ENCODE assay signal across 8 mouse cellular contexts in the genomic region with DNA sequence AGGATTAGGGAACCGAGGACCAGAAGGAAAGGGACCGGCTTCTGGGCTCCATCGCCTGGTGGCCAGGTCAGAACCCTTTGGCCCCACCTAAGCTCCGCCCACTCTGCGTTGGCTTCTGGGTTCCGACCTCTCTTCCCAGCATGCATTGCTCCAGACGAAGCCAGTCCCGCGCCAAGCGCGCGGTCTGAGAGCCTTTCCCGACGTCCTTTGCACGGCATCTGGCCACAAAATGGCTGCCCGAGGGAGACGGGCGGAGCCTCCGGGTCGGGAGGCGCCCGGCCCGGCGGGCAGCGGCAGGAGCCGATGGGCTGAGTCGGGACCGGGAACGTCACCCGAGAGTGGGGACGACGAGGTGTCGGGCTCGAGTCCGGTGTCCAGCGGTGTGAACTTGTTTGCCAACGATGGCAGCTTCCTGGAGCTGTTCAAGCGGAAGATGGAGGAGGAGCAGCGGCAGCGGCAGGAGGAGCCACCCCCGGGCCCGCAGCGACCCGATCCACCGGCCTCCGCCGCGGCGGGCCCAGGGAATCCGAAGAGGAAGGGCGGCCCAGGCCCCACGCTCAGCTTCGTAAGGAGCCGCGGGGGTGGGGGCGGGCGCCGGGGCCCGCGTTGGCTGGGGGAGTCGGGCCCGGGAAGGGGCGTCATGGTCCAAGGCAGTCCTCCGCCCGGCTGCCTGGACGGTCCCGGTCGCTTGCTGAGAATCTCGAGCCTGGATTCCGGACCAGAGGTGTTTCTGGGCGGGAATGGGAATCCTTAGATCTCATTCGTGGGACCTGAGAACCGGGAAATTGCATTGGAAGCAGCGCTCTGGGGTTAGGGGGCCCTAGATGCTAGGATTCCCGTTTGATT. TPM values are rescaled to one million over a fixed set of nuclear protein-coding genes. Genes with fewer than 3 reads are reported as not detected.
DNase-seq lines count a peak whose midpoint lies in the region; ATAC-seq and TF ChIP-seq lines count a peak whose summit lies in the region.

A gene (plus strand): TSS at position 154 of the 846 bp plus-strand sequence.

- WGBS in forebrain, embryonic 13.5 days: under 1% methylated on average over 75 of the region's 75 CpGs
- under 1% methylated on average over 74 of the region's 75 CpGs for WGBS in large intestine, adult 2 months
- under 1% methylated on average over 56 of the region's 75 CpGs for WGBS in liver, postnatal 0 days (ENCODE audit: insufficient replicate concordance)
- WGBS in neural tube, embryonic 14.5 days: 0% methylated on average over 66 of the region's 75 CpGs

- peak; percentile 57; the same call in 1 of the 2 replicates for TF ChIP-seq EP300 in liver, postnatal 0 days (IDR thresholded peaks at IDR 0.05; ENCODE audit: low read depth)

- H3K27me3 ChIP-seq in E14TG2a.4 (ENCODE audit: insufficient read depth, low read length): no peaks in the 10 kb centered on the region
- H3K27me3 ChIP-seq in forebrain, embryonic 13.5 days: no peaks in the 10 kb centered on the region
- H3K27me3 ChIP-seq in liver, postnatal 0 days (ENCODE audit: insufficient read depth, low read length): no peaks in the 10 kb centered on the region
- H3K27me3 ChIP-seq in neural tube, embryonic 14.5 days (ENCODE audit: control insufficient read depth, insufficient read depth, low read length): no peaks in the 10 kb centered on the region

- H3K27ac ChIP-seq in forebrain, embryonic 13.5 days: peak within 1 kb of the TSS; percentile 92
- H3K27ac ChIP-seq in liver, postnatal 0 days (ENCODE audit: low read depth): peak within 1 kb of the TSS; percentile 94
- peak within 1 kb of the TSS; percentile 81 for H3K27ac ChIP-seq in neural tube, embryonic 14.5 days (ENCODE audit: low read depth, low read length)

- peak; percentile 99 for DNase-seq in c-Kit-positive CD71-positive TER-119-positive erythroid progenitor cells, embryonic 14.5 days (ENCODE audit: low spot score)
- DNase-seq in heart, postnatal 10 days: peak; percentile 98 to 99
- DNase-seq in large intestine, adult 2 months (ENCODE audit: low read depth, low spot score): peak; percentile 96
- DNase-seq in liver, postnatal 0 days: peak; percentile 98
- DNase-seq in testis, postnatal 10 days (ENCODE audit: low spot score): peak; percentile 98

- peaks cover 62% of the 10 kb centered on the region for H3K36me3 ChIP-seq in E14TG2a.4 (ENCODE audit: insufficient read depth, low read length)
- peaks cover 51% of the 10 kb centered on the region for H3K36me3 ChIP-seq in forebrain, embryonic 13.5 days (ENCODE audit: poor library complexity, severe bottlenecking)
- peaks cover 37% of the 10 kb centered on the region for H3K36me3 ChIP-seq in liver, postnatal 0 days (replicated peaks; ENCODE audit: insufficient read depth, low read length)
- H3K36me3 ChIP-seq in neural tube, embryonic 14.5 days (ENCODE audit: control insufficient read depth, insufficient read depth, low read length): peaks cover 30% of the 10 kb centered on the region

- intact Hi-C loops in heart, postnatal 10 days (cut with DNase I): loop anchor here (1.0 kb wide), 1 partner anchor 9 kb away; a partner anchor contains a TSS

- H3K4me2 ChIP-seq in forebrain, embryonic 13.5 days: peak within 1 kb of the TSS; percentile 94
- peak within 1 kb of the TSS; percentile 91 for H3K4me2 ChIP-seq in liver, postnatal 0 days (ENCODE audit: low read depth, low read length)
- peak within 1 kb of the TSS; percentile 89 for H3K4me2 ChIP-seq in neural tube, embryonic 14.5 days (ENCODE audit: low read depth, low read length)

- peak within 1 kb of the TSS; percentile 100 for H3K9ac ChIP-seq in forebrain, embryonic 13.5 days
- H3K9ac ChIP-seq in liver, postnatal 0 days (replicated peaks): peak within 1 kb of the TSS; percentile 98
- H3K9ac ChIP-seq in neural tube, embryonic 14.5 days (replicated peaks; ENCODE audit: low read depth, low read length): peak within 1 kb of the TSS; percentile 91

- ATAC-seq in forebrain, embryonic 13.5 days: peak; percentile 80
- ATAC-seq in liver, postnatal 0 days: peak; percentile 81
- ATAC-seq in neural tube, embryonic 14.5 days (ENCODE audit: low read depth): peak; percentile 79

- H3K4me1 ChIP-seq in E14TG2a.4 (replicated peaks; ENCODE audit: low read depth, low read length): peaks cover 73% of the 10 kb centered on the region
- peaks cover 40% of the 10 kb centered on the region for H3K4me1 ChIP-seq in forebrain, embryonic 13.5 days
- peaks cover 33% of the 10 kb centered on the region for H3K4me1 ChIP-seq in liver, postnatal 0 days (ENCODE audit: insufficient read depth)
- peaks cover 24% of the 10 kb centered on the region for H3K4me1 ChIP-seq in neural tube, embryonic 14.5 days (ENCODE audit: control insufficient read depth, insufficient read depth, low read length)

- peak within 1 kb of the TSS; percentile 100 for H3K4me3 ChIP-seq in E14TG2a.4 (replicated peaks; ENCODE audit: low read length)
- peak within 1 kb of the TSS; percentile 99 for H3K4me3 ChIP-seq in forebrain, embryonic 13.5 days
- H3K4me3 ChIP-seq in liver, postnatal 0 days (ENCODE audit: low read depth, low read length): peak within 1 kb of the TSS; percentile 95
- H3K4me3 ChIP-seq in neural tube, embryonic 14.5 days (ENCODE audit: low read depth, low read length): peak within 1 kb of the TSS; percentile 88

- no peak for TF ChIP-seq CTCF in E14TG2a.4 (conservative IDR thresholded peaks at IDR 0.05; ENCODE audit: low read length)
- 0 out of 2 replicates have a peak, but pooled peaks have one; percentile 20 for TF ChIP-seq CTCF in liver, postnatal 0 days (IDR thresholded peaks at IDR 0.05; ENCODE audit: low read depth)

- no peaks in the 10 kb centered on the region for H3K9me3 ChIP-seq in E14TG2a.4 (ENCODE audit: low read length)
- H3K9me3 ChIP-seq in forebrain, embryonic 13.5 days (replicated peaks): no peaks in the 10 kb centered on the region
- H3K9me3 ChIP-seq in liver, postnatal 0 days (ENCODE audit: low read length): no peaks in the 10 kb centered on the region
- no peaks in the 10 kb centered on the region for H3K9me3 ChIP-seq in neural tube, embryonic 14.5 days (ENCODE audit: control insufficient read depth, low read length)

RNA-seq across cellular contexts. Expression of the gene that starts here (rescaled TPM):
- 125 and 154 TPM in 2 replicates for polyA plus RNA-seq in forebrain, embryonic 13.5 days (2015; fragmentation: Nextera tagmentation; extraction: Ambion mirVana)
- total RNA-seq in heart, postnatal 10 days (2021): 100 to 1,000 TPM; 117 to 120 TPM
- polyA plus RNA-seq in large intestine, adult 2 months (2012; rRNA removed): 93.9 and 101 TPM in 2 replicates
- polyA plus RNA-seq in liver, postnatal 0 days (2015; fragmentation: Nextera tagmentation; extraction: Ambion mirVana): 63.0 and 73.6 TPM in 2 replicates
- polyA plus RNA-seq in neural tube, embryonic 14.5 days (2014; fragmentation: Nextera tagmentation; extraction: Ambion mirVana): 153 and 161 TPM in 2 replicates

Comparison
In these comparisons a context has a peak if more than half of its experiments do, and no peak if none do; other contexts are left out.
1. Peak in every context shown above with its lines: DNase-seq, ATAC-seq, H3K4me3 ChIP-seq and H3K27ac ChIP-seq.